Mouse (Mus musculus): ENCODE data around the gene Olfr1231.

- TF ChIP-seq CTCF (IDR thresholded peaks at IDR 0.05; ENCODE audit: borderline replicate concordance, control insufficient read depth, extremely low read depth, insufficient read depth, low read length, poor library complexity) (no peak), POLR2A (IDR thresholded peaks at IDR 0.05; ENCODE audit: control insufficient read depth, extremely low read depth, insufficient read depth, low read length, poor library complexity) (no peak)
Observed at GRCm38 (mm10) chr2:89342298-89342697, 35.4 kb upstream of the Olfr1231 start, which contains the start of gene Olfr1233.
